Mouse (Mus musculus): ENCODE measurements around the gene Sirt3.
A peak's percentile ranks its signal among the peaks of the same experiment; 100 is the strongest.

Gene Sirt3

GRCm38 (mm10) chr7:140881696-140882468, at the start of gene Sirt3, which contains the start of gene Psmd13:
Sirt3 (minus strand) TSS chr7:140882309.
Psmd13 (plus strand) TSS chr7:140881968.
- peak; percentile 93 for DNase-seq (ENCODE audit: low spot score)

GRCm38 (mm10) chr7:140927181-140927580, 45.1 kb upstream of the Sirt3 start:
- no peak for DNase-seq (ENCODE audit: low spot score)

- DNase-seq (ENCODE audit: low spot score), result no peak
Measured at GRCm38 (mm10) chr7:140923070-140923775, 41.1 kb upstream of the Sirt3 start.

- DNase-seq (ENCODE audit: low spot score), result no peak
Measured at GRCm38 (mm10) chr7:140922398-140923069, 40.4 kb upstream of the Sirt3 start.

GRCm38 (mm10) chr7:140921225-140921975, 39.3 kb upstream of the Sirt3 start:
- DNase-seq (ENCODE audit: low spot score), result no peak

GRCm38 (mm10) chr7:140920418-140921029, 38.4 kb upstream of the Sirt3 start, which contains the start of gene Nlrp6:
Nlrp6 (plus strand) TSS chr7:140920902.
- no peak for DNase-seq (ENCODE audit: low spot score)

- no peak for DNase-seq (ENCODE audit: low spot score)
Measured at GRCm38 (mm10) chr7:140919911-140920310, 37.8 kb upstream of the Sirt3 start.

- DNase-seq (ENCODE audit: low spot score), result no peak
Measured at GRCm38 (mm10) chr7:140914031-140914690, 32.1 kb upstream of the Sirt3 start.

GRCm38 (mm10) chr7:140912846-140913482, 30.9 kb upstream of the Sirt3 start:
- DNase-seq (ENCODE audit: low spot score), result no peak

- no peak for DNase-seq (ENCODE audit: low spot score)
Measured at GRCm38 (mm10) chr7:140912293-140912692, 30.2 kb upstream of the Sirt3 start.

GRCm38 (mm10) chr7:140908634-140909107, 26.6 kb upstream of the Sirt3 start:
- peak; percentile 77 for DNase-seq (ENCODE audit: low spot score)

- DNase-seq (ENCODE audit: low spot score), result no peak
Measured at GRCm38 (mm10) chr7:140908181-140908580, 26.1 kb upstream of the Sirt3 start.

GRCm38 (mm10) chr7:140907697-140908096, 25.6 kb upstream of the Sirt3 start:
- DNase-seq (ENCODE audit: low spot score), result no peak

- DNase-seq (ENCODE audit: low spot score), result no peak
Measured at GRCm38 (mm10) chr7:140907131-140907530, 25.0 kb upstream of the Sirt3 start.

GRCm38 (mm10) chr7:140905642-140906081, 23.6 kb upstream of the Sirt3 start:
- DNase-seq (ENCODE audit: low spot score), result no peak

GRCm38 (mm10) chr7:140903212-140903611, 21.1 kb upstream of the Sirt3 start:
- DNase-seq (ENCODE audit: low spot score), result peak; percentile 81

GRCm38 (mm10) chr7:140902036-140902875, 20.1 kb upstream of the Sirt3 start:
- DNase-seq (ENCODE audit: low spot score), result no peak

- DNase-seq (ENCODE audit: low spot score), result no peak
Measured at GRCm38 (mm10) chr7:140900220-140900619, 18.1 kb upstream of the Sirt3 start, which contains the start of gene Cox8b. Cox8b (minus strand) TSS chr7:140900446.

- DNase-seq (ENCODE audit: low spot score), result no peak
Measured at GRCm38 (mm10) chr7:140899121-140899520, 17.0 kb upstream of the Sirt3 start.
